Mouse (Mus musculus): ENCODE data around the gene Arpc4.
A peak's percentile ranks its signal among the peaks of the same experiment; 100 is the strongest.

Arpc4 gene

DNA sequence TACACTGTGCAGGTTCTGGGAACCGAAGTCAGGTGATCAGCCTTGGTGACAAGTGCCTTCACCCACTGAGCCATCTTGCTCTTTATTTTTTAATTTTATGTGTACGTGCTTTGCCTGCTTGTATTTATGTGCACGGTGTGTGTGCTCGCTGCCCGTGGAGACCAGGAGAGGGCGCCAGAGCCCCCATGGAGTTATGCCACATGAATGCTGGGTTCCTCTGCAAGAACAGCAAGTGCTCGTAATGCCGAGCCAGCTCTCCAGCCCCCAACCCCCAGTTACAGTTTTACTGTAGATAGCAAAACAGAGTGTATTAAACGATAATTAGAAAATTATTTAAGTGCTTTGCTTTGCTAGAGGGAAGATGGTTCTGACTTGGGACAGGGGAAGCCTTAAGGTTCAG, 28.8 kb downstream of the Arpc4 start:
- DNase-seq, result peak in 1 of 2 experiments; percentile 15

DNA sequence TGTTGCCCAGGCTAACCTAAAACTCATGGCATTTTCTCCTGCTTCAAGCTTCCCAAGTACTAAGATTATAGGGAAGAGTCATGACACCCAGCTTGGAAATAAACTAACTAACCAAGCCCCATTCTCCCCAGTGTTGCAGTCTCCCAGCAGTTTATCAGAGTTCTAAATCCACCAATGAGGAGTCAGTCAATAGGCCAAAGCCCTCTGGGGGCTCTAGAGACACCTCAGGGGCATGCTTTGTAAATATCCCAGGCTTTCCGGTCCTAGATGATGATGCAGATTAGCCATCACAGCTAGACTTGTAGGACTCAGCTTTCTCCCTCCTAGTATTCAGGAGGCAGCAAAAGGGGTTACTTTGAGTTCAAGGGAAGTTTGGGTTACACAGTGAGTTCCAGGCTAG, 32.1 kb downstream of the Arpc4 start:
- no peak for DNase-seq

DNA sequence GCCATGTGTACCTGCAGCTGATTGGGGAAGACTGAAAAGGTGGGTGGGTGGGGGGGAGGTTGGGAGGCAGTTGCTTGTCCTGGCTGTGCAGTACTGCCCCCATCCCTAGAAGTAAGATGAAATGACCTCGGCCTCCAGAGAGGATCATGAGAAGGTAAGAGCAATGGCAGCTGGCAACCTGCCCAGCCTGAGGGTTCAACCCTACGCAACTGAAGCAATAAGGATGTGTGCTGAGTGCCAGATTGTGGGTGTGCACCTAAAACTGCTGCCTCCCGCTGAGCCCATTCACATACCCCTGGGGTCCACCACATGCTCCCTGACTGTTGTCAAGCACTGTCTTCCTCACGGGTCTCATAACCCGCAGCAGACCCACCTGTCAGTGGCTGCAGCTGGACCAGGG, 38.5 kb downstream of the Arpc4 start:
- no peak for DNase-seq

DNA sequence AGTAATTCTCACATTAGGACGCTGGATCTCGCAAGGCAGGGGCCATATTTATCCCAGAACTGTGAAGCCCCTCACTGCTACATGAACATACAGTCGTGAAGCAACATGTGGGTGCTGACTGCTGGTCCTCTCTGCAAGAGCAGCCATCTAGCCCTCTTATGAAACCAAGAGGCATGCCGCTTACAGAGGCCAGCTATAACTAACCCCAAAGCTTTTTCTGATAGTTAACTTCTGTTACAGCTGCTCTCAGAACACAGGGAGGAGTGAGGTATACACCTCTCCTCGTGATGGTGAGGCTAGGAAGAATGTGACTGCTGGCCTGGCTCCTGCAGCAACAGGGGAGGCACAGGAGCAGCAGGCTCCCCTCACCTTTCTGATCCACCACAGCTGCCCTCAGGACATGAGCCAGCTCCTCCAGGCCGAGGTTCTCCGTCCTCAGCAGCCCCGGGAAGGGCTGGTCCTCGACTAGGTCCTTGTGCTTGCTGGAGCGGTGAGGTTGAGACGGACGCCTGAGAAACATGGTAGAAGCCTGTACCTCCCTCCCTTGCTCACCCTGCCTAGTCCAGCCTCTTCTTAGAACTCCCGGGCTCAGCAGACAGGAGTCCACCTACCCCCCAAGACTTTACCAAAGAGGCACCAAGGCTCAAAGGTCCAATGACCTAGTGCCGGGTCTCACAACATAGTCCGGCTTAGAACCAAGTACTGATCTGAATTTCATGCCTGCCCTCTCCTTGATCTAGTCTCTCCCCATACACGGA, 40.7 kb downstream of the Arpc4 start:
- DNase-seq, result no peak

DNA sequence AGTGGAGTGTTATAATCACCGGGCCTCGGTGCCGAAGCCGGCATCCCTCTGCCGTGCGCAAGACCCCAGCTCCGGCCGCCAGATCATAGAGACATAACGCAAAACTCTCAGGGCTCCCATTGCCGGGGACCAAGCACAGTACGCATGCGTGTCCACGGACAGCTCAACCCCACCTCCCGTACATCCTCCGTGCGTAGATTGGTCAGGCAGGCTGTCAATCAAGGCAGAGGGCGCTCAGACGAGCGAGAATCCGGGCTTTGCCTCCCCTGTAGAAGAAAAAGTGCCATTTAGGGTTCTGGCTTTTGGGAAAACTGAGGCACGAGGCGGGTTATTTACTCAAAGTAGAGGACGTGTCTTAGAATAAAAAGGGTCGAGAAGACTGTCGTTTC, 41.3 kb downstream of the Arpc4 start, which contains the start of gene Rpusd3:
TSS of gene Rpusd3 (minus strand) at position 142 of the 389 bp plus-strand sequence.
- peak; percentile 96 to 99 for DNase-seq

DNA sequence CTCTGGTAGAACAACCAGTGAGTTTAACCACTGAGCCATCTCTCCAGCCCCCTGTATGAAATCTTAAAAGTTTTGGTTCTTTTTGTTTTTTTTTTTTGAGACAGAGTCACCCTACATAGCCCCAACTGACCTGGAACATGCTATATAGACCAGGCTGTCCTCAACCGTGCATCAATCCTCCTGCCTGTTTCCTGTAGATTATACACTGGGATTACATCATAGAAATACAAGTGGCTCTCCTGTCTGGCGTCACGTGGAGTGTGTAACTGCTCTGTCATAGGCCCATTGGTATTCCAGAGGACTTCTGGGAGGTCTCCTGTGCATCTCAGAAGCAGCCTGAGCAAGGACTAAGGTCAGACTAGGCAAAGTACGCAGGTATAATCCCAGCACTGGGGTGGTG, 45.1 kb downstream of the Arpc4 start:
- no peak for DNase-seq

DNA sequence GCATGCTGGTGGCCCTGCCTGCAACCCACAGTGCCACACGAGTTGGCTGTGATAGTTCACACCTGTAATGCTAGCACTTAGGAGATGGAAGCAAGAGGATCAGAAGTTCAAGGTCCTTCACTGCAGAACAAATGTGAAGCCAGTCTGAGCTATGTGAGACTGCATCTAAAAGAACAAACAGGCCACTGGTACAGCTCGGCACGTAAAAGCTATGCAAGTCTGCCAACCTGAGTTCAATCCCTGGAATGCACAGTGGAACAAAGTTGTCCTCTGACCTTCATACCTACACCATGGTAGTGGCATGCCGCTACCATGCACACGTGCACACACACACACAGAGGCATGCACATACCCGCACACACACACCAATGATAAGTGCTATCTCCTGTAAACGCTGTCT, 46.3 kb downstream of the Arpc4 start:
- no peak for DNase-seq

DNA sequence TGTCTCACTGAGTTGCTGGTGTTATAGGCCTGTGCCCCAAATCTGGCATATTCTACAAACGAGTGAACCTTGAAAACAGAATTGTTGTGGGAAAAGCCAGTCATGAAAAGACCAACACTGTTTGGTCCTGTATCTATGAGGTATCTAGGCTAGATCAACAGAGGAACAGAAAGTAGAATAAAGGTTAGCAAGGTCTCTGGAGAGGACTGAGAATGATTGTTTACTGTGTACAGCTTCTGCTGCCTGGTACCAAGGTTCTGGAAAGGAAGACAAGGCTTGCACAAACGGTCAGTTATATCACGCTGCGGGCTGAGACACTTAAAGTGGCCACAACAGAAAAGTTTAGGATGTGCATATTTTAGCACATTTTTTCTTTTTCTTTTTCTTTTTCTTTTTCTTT, 48.8 kb downstream of the Arpc4 start:
- no peak for DNase-seq

DNA sequence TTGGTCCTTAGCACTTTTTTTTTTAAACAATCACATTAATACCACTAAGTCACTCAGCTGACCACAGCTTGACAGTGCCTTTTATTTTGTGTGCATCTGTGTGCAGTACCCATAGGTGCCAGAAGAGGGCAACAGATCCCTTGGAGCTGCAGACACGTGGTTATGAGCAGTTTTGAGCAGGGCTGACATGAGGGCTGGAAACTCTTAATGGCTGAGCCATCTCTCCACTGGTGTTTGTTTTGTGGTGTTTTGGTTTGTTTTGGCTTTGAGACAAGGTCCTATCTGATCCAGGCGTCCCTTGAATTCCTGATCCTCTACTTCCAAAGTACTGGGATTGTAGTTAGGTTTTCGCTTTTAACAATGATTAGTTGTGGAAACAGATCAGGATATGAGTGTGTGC, 49.5 kb downstream of the Arpc4 start:
- peak in 1 of 2 experiments; percentile 74 for DNase-seq

DNA sequence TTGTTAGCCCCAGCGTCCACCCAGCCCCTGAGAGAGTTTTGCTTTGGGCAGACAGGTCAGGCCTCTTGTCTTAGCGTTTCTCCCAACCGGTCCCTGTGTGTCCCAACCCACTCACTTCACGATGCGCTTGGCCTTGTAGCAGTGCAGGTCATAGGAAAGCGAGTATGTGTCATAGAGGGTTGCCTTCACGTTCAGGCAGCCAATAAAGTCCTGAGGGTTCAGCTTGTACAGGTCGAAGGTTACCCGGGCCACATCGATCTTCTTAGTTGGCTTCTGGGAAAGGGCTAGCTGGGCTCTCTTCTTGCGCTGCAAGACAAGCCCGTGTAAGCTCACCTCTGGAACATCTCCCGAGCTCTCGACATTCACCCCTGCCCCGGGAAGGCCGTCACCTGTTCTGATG, 50.1 kb downstream of the Arpc4 start:
- DNase-seq, result no peak

DNA sequence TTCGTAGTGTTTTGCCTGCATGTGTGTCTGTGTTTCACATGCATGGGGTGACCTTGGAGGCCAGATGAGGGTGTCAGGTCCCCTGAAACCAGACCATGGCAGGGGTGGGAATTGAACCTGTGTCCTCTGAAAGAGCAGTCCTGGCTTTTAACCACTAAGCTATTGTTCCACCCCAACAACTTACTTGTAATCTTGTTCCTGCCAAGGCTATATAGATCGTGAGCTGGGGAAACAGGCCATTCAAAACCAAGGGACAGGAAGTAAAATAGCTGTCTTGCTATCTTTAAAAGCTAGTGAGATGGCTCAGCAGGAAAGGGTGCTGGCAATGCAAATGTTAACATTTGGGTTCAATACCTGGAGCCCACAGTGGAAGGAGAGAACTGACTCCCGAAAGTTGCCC, 52.0 kb downstream of the Arpc4 start:
- DNase-seq, result no peak

DNA sequence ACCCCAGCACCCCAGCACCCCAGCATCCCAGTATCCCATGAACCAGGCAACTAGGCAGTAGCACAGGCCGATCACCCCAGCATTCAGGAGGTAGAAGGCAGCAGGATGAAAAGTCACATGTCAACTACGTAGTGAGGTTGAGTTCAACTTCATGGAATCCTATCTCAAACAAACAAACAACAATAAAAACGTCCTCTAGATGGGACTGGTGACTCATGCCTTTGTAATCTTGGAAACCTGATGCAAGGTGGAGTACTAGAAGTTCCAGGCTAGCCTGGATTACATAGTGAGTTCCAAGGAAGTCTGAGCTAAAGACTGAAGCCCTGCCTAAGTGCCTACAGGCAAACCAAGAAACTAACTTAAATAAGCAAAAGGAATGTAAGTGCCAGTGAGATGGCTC, 52.9 kb downstream of the Arpc4 start:
- no peak for DNase-seq

DNA sequence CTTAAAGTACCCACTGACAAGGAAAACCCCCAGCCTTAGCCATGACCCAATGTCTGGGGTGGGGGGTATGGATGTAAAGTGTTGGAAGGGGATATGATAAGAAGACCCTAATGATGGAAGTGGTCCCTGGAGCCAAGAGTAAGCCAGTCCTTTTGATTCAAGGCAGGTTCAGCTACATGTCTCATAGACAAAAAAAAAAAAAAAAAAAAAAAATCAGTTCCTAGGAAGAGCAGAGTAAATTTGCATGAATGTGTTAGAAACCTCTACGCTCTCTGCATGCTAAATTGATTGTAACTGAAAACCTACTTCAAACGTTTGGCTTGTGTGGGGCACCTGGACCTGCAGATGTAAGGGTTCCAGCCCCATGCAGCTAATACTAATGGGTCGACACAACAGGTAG, 53.9 kb downstream of the Arpc4 start:
- DNase-seq, result no peak

DNA sequence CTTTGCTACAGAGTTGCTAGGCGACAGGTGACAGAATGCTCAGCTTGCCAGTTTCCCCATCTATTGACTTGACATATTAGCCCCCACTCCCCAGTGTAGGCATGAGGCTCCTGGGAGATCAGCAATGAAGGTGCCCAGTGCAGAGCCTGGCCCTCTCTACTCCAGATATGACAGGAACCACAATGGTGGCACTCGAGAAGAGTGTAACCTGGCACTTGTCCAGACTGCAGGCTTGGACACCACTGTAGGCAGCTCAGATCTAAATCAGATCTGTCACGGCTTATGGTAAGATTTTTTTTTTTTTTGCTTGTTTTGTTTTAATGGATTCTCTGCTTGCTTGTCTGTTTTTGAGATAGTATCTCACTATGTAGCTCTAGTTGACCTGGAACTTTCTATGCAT, 55.7 kb downstream of the Arpc4 start:
- DNase-seq, result no peak

DNA sequence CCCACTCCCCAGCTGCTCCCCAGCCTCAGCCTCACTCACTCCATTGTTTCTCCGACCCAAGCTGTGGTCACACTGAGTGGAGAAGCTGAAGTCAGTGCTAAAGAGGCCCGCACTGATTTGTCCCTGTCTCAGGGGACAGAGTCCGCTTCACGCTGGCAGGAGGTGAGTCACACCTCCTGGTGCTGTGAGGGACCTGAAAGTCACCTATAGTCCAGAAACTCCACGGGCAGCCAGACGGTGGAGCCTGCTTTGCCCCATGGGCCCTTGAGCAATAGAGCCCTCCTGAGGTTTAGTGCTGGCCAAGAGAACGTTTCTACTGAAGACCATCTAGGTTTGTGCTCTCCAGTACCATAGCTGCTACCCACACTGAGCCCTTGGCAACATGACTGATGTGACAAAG, 56.8 kb downstream of the Arpc4 start:
- DNase-seq, result no peak

DNA sequence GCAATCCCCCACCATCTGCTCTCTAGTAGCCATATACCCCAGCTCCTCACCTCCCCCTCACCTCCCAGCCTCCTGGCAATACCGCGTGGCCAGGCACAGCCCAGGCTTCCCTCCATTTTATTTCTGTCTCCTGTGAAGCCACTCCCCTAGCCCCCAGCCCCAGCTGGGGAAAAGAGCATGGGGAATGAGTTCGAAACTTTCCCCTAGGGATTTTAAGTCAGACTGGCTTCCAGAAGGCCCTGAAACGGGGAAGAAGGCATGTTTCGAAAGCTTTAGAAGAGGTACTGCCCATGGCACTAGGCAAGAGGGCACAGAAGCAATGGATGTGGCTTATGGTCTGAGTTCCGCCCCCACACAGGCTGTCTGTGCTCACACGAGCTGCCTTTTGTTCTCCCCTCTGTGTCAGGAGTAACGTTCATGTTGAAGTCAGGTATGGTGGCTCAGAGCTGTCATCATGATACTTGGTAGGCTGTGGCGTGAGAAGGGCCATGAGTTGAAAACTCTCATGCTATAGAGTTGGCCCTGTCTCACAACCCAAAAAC, 57.8 kb downstream of the Arpc4 start, which contains the start of gene Cidec:
TSS of gene Cidec (minus strand) at position 97 of the 542 bp plus-strand sequence.
- DNase-seq, result peak in 1 of 2 experiments; percentile 40

DNA sequence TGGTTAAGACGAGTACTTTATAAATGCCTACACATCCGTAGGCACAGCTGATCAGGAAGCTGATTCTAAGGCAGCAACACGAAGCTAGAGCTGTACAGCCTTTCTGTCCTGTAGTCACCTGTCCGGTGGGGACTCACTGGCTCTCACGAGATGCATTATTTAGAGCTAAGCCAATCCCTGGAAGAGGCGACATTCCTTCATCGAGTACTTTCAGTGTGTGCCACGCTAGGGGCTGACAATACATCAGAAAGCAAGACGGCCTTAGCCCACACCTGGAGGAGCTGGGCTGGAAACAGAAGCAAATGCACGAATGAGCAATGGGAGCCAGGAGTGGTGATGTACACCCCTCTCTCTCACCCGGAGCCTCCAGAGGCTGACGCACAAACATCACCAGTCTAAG, 59.2 kb downstream of the Arpc4 start:
- DNase-seq, result no peak

DNA sequence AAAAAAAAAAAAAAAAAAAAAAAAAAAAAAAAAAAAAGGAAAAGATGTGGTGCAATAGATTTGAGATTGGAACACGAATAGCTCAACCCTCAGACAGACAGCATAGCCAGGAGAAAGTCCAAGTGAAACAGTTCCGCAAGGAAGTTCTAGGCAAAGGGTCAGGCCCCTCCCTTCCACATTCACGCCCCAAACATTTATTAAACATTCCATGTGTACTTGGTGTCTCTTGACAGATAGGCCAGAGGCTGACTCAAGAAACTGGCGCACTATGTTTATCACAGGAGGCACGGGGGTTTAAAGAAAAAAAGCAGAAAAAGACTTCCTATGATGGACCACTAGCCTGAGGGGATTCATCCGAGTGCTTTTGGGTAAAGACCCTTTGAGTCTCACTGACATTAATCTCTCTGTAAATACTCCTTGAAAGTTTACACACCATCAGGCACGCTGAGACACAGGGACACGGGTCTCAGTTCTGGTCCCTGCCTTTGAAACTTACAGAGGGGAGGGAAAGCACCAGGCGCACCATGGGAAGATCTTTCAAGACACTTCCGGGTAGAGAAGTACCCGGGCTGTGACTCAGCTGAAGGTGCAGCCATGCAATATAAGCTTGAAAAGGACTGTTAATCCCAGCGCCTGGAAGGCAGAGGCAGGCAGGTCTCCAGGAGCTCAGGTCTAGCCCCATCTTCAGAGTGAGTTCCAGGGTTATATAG, 61.0 kb downstream of the Arpc4 start:
- DNase-seq, result no peak
